Mouse (Mus musculus) regulatory T cell (primary cell): ENCODE results near the gene Btbd35f1.

Experiments used
- in situ Hi-C: fragments of 300-600 bp; cut with MboI, MseI; formaldehyde crosslinking; loops from one replicate; pipeline ENCODE4 v1.15.1; 2025; ENCODE audit warnings: high pct_unique_total_duplicates

Btbd35f1 gene

DNA sequence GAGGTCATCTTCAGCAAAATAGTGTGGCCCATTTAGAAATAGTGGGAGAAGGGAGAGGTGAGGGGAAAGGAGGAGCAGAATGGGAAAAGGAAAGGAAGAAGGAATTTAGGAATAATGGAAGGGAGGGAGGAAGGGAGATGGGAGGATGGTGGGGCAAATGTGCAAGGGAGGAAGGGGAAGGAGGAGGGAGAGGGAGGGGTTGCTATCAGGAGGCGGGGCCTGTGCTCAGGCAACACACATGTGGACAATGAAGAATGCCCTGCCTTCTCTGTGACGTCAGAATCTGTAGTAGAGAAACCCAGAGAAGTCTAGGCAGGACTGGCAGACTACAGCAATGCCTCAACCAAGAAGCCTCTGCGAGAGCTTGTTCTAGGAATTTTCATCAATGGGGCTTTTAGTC, at the start of gene Btbd35f1:
Gene Btbd35f1, plus strand, starts transcription at position 301 of the 400 bp plus-strand sequence.
- in situ Hi-C loops, result loop anchor here (25.0 kb wide), 1 partner anchor 822 kb away; no protein-coding TSS in a partner anchor

DNA sequence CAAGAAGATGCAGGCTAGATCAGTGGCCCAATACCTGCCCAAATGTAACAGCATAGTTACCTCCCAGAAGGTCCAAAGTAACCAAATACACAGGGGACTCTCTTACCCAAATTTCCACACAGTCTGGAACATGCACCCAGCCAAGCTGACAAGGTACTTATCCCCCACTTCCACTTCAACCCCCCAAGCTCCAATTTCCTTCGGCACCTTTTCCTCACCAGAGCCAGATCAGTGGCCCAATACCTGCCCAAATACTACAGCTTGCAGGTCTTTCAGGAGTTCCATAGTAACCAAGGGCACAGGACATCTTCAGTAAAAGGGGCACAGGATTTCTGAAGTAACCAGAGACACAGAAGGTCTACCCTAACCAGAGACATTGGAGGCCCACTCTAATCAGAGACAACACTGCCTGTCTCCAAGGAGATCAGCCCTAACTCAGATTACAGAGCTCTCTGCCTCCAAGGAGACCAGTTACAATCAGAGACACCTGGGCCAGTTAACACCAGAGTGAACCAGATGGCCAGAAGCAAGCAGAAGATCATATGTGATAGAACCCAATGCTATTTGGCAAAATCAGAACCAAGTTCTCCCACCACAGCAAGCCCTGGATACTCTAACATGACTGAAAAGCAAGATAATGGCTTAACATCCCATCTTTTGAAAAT, 31.2 kb downstream of the Btbd35f1 start:
- in situ Hi-C loops, result loop anchor here (5.0 to 25.0 kb wide), 7 partner anchors 621 to 1714 kb away; no protein-coding TSS in a partner anchor

DNA sequence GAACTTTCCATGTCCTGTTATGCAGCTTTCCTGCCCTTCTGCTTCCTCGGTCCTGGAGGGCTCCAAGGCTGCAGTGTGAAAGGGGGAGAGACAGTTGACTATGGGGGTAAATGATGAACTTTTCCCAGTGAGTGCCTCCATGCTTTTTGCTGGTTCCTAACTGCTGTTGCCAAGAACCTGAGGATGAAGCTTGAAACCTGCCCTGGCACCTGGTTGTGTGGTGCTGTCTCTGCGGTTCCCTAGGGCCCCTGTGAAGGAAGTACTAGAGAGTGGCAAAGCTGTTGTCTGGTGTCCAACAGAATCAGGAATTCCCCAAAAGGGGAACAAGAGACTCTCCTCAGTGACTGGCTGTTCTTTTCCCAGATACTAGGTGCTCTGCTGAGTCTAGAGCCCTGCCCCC, 41.2 kb downstream of the Btbd35f1 start:
- in situ Hi-C loops, result loop anchor here (5.0 to 25.0 kb wide), 2 partner anchors 1236 to 1966 kb away; no protein-coding TSS in a partner anchor

DNA sequence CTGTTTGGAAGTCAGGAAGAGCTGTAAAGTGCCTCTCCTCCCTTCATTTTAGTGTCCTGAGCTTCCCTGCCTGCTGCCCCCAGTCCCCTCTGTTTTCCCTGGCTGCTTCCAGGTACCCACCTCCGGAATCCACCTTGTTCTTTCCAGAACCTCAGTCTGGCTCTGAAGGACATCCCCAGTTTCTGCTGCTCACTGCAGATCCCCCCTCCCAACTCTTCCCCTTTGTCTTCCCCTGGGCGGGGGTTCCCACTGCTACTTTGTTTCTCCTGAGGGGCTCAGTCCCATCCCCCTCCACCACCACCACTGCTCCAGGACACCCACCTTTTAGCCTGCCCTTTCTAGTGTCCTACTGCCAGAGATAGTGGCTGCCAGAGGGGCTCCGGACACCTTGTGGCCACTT, 41.6 kb downstream of the Btbd35f1 start:
- in situ Hi-C loops, result loop anchor here (5.0 to 25.0 kb wide), 2 partner anchors 1236 to 1966 kb away; no protein-coding TSS in a partner anchor
